Mouse (Mus musculus): Measurements from ENCODE around the gene Bend5.

DNA sequence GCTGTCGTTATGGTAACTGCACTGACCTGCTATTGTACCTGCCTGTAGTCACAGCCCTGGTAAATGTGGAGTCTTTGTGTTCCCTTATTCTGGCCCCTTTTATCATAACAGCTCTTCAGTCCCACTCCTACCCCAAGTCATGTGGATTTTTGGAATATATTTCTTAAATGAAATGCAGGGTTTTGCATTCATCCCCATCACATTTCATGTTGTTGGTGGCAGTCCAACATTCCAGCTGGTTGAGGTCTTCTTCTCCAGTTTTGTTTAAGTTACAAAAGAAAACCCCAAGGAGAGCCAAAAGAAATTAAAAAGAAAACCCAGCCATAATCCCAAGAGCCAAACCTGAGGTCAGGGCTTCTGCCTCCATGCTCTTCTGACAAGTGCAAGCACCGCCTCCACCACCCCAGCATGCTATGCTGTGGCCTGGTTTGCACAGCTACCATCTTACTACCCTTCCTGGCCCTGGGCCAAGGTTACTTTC, 52.5 kb downstream of the Bend5 start:
- no peak for TF ChIP-seq GATA1 (IDR thresholded peaks at IDR 0.05; ENCODE audit: borderline replicate concordance, low read length)
- no peak for TF ChIP-seq FLI1 (IDR thresholded peaks at IDR 0.05; ENCODE audit: low read length)
